Mouse (Mus musculus): ENCODE results near the gene Trp63. TPM values are rescaled to one million over a fixed set of nuclear protein-coding genes. Genes with fewer than 3 reads are reported as not detected.

The Trp63 gene
- polyA plus RNA-seq, 1 experiment from 2014 or later: 25.2 TPM

- H3K4me3 ChIP-seq: no peak overlapping the region
- no peak overlapping the region for H3K9ac ChIP-seq
- H3K36me3 ChIP-seq: no peaks in the 10 kb centered on the region
- no peaks in the 10 kb centered on the region for H3K27me3 ChIP-seq
- 77% methylated on average over 5 of the region's 5 CpGs for WGBS
- no peak overlapping the region for H3K4me2 ChIP-seq (replicated peaks)
- no peak overlapping the region for H3K27ac ChIP-seq
- no peaks in the 10 kb centered on the region for H3K9me3 ChIP-seq
- no peak for ATAC-seq (ENCODE audit: insufficient number of reproducible peaks, insufficient read depth, low FRiP score, low TSS enrichment)
- no peaks in the 10 kb centered on the region for H3K4me1 ChIP-seq
These were observed 39.6 kb downstream of the Trp63 start for GRCm38 (mm10) chr16:25723131-25723530.

DNA sequence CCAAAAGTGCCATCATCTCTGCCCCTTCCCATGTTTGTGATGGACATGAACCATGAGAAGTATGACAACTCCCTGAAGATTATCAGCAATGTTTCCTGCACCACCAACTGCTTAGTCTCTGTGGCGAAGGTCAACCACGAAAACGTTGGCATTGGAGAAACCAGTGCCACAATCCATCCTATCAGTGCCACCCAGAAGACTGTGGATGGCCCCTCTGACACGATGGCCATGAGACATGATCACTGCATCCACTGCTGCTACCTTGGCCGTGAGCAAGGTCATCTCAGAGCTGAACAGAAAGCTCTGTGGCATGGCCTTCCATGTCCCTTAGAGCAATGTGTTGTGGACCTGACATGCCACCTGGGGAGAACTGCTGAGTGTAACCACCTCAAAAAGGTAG lies 43.4 kb downstream of the Trp63 start:
- Histone ChIP-seq H3K36me3 (no peaks in the 10 kb centered on the region), H3K4me3 (no peak overlapping the region), H3K9me3 (no peaks in the 10 kb centered on the region), H3K4me1 (no peaks in the 10 kb centered on the region), H3K9ac (no peak overlapping the region), H3K27me3 (no peaks in the 10 kb centered on the region), H3K27ac (no peak overlapping the region), H3K4me2 (replicated peaks) (no peak overlapping the region)
- 91% methylated on average over 5 of the region's 5 CpGs for WGBS
- ATAC-seq (ENCODE audit: insufficient number of reproducible peaks, insufficient read depth, low FRiP score, low TSS enrichment): no peak

DNA sequence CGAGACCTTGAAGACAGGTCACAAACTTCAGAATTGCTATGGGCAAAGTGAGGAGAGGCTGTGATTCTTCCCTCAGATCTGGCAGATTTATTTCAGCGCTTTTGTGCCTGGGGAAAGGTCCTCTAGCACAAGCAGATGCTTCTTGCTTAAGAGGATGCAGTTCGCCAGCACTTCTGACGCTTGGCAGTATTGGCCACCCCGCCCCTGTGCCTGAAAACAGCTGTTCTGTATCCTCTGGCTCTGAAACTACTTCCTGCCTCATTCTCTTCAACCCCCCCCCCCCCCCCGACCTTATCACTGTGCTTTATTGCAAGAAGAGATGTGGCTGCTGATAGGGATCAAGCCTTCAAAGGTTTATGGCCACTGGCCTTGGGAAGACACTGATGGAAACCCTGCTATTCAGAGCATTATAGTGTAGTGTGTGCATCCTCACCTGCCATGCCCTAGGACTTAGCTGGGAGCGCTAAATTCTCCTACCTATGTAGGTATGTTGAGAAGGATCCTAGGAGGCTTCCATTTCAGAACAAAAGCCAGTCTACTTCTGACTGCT lies 44.5 kb downstream of the Trp63 start:
- H3K4me2 ChIP-seq (replicated peaks): no peak overlapping the region
- no peak overlapping the region for H3K9ac ChIP-seq
- 53% methylated on average over 7 of the region's 7 CpGs for WGBS
- H3K9me3 ChIP-seq: no peaks in the 10 kb centered on the region
- no peaks in the 10 kb centered on the region for H3K27me3 ChIP-seq
- ATAC-seq (ENCODE audit: insufficient number of reproducible peaks, insufficient read depth, low FRiP score, low TSS enrichment): no peak
- no peaks in the 10 kb centered on the region for H3K36me3 ChIP-seq
- H3K4me1 ChIP-seq: no peaks in the 10 kb centered on the region
- H3K27ac ChIP-seq: no peak overlapping the region
- no peak overlapping the region for H3K4me3 ChIP-seq

GRCm38 (mm10) chr16:25736912-25737311 lies 53.3 kb downstream of the Trp63 start:
- Histone ChIP-seq H3K4me3 (no peak overlapping the region), H3K27me3 (no peaks in the 10 kb centered on the region), H3K9me3 (no peaks in the 10 kb centered on the region), H3K36me3 (no peaks in the 10 kb centered on the region), H3K4me2 (replicated peaks) (no peak overlapping the region), H3K9ac (no peak overlapping the region), H3K27ac (no peak overlapping the region), H3K4me1 (no peaks in the 10 kb centered on the region)
- WGBS: 69% methylated on average over 3 of the region's 3 CpGs
- ATAC-seq (ENCODE audit: insufficient number of reproducible peaks, insufficient read depth, low FRiP score, low TSS enrichment): no peak

DNA sequence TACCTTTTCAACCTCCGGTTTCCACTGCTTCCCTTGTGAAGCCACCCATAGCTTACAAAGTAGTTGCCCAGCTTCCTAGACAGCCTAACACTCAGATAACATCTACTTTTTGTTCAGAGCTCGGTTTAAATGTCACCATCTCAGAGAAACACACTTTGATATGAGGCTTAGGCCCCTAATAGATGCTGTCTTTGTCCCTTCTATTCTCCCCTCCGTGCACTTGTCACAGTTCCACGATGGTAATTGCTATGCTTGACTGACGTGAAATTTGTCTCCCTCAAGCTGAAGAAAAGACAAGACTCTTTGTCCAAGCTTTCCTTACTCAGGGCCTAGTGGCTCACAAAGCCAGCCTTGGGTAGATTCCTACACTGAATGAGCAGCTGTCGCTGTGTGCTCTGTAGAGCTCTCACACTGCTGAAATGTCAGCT lies 54.1 kb downstream of the Trp63 start:
- no peaks in the 10 kb centered on the region for H3K36me3 ChIP-seq
- no peaks in the 10 kb centered on the region for H3K9me3 ChIP-seq
- no peaks in the 10 kb centered on the region for H3K4me1 ChIP-seq
- WGBS: 17% methylated on average over 6 of the region's 6 CpGs
- H3K9ac ChIP-seq: no peak overlapping the region
- no peaks in the 10 kb centered on the region for H3K27me3 ChIP-seq
- no peak for ATAC-seq (ENCODE audit: insufficient number of reproducible peaks, insufficient read depth, low FRiP score, low TSS enrichment)
- H3K4me2 ChIP-seq (replicated peaks): no peak overlapping the region
- H3K4me3 ChIP-seq: no peak overlapping the region
- no peak overlapping the region for H3K27ac ChIP-seq

DNA sequence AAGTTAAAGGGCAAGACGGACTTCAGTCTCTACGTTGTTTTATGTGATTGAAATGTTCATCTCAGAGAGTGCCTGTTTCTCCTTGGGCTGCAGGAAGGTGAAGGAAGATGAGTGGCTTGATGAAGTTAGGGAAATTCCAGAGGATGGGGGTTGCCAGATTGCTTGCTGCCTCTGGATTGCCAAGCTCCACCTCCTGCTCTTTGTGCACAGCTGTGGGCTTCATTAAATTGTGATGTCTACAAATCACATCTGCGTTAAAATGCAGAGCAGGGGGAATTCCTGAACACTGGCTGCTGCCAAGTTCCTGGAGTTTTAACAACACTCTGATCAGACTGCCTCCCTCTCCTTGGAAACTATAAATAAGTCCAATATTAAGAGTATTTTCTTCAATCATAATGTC lies 63.2 kb downstream of the Trp63 start:
- peaks cover 4% of the 10 kb centered on the region; the same call in 1 of the 2 replicates for H3K4me1 ChIP-seq
- H3K9ac ChIP-seq: no peak overlapping the region
- H3K27ac ChIP-seq: no peak overlapping the region
- 17% methylated on average over 3 of the region's 3 CpGs for WGBS
- H3K4me2 ChIP-seq (replicated peaks): no peak overlapping the region
- H3K4me3 ChIP-seq: no peak overlapping the region
- 0 out of 2 replicates have a peak, but pooled peaks have one; percentile 28 for ATAC-seq (ENCODE audit: insufficient number of reproducible peaks, insufficient read depth, low FRiP score, low TSS enrichment)
- H3K27me3 ChIP-seq: no peaks in the 10 kb centered on the region
- no peaks in the 10 kb centered on the region for H3K36me3 ChIP-seq
- H3K9me3 ChIP-seq: no peaks in the 10 kb centered on the region

GRCm38 (mm10) chr16:25751866-25752265 lies 68.3 kb downstream of the Trp63 start:
- ATAC-seq (ENCODE audit: insufficient number of reproducible peaks, insufficient read depth, low FRiP score, low TSS enrichment): no peak
- no peaks in the 10 kb centered on the region for H3K27me3 ChIP-seq
- no peak overlapping the region for H3K9ac ChIP-seq
- H3K4me2 ChIP-seq (replicated peaks): no peak overlapping the region
- H3K4me3 ChIP-seq: no peak overlapping the region
- H3K27ac ChIP-seq: no peak overlapping the region
- H3K4me1 ChIP-seq: peaks cover under 1% of the 10 kb centered on the region; the same call in 1 of the 2 replicates
- no peaks in the 10 kb centered on the region for H3K36me3 ChIP-seq
- 79% methylated on average over 11 of the region's 11 CpGs for WGBS
- H3K9me3 ChIP-seq: no peaks in the 10 kb centered on the region

- WGBS: 74% methylated on average over 2 of the region's 2 CpGs
- H3K36me3 ChIP-seq: no peaks in the 10 kb centered on the region
- no peak overlapping the region for H3K9ac ChIP-seq
- H3K4me1 ChIP-seq: no peaks in the 10 kb centered on the region
- H3K27ac ChIP-seq: no peak overlapping the region
- no peaks in the 10 kb centered on the region for H3K27me3 ChIP-seq
- H3K4me3 ChIP-seq: no peak overlapping the region
- no peak for ATAC-seq (ENCODE audit: insufficient number of reproducible peaks, insufficient read depth, low FRiP score, low TSS enrichment)
- H3K4me2 ChIP-seq (replicated peaks): no peak overlapping the region
- H3K9me3 ChIP-seq: no peaks in the 10 kb centered on the region
These were observed 74.5 kb downstream of the Trp63 start for GRCm38 (mm10) chr16:25758108-25758507.

- H3K4me3 ChIP-seq: no peak overlapping the region
- no peak for ATAC-seq (ENCODE audit: insufficient number of reproducible peaks, insufficient read depth, low FRiP score, low TSS enrichment)
- no peaks in the 10 kb centered on the region for H3K36me3 ChIP-seq
- H3K4me1 ChIP-seq: no peaks in the 10 kb centered on the region
- no peak overlapping the region for H3K9ac ChIP-seq
- H3K4me2 ChIP-seq (replicated peaks): no peak overlapping the region
- WGBS: 67% methylated on average over 5 of the region's 5 CpGs
- H3K27me3 ChIP-seq: no peaks in the 10 kb centered on the region
- H3K27ac ChIP-seq: no peak overlapping the region
- no peaks in the 10 kb centered on the region for H3K9me3 ChIP-seq
These were observed 82.0 kb downstream of the Trp63 start for GRCm38 (mm10) chr16:25765549-25765948.

DNA sequence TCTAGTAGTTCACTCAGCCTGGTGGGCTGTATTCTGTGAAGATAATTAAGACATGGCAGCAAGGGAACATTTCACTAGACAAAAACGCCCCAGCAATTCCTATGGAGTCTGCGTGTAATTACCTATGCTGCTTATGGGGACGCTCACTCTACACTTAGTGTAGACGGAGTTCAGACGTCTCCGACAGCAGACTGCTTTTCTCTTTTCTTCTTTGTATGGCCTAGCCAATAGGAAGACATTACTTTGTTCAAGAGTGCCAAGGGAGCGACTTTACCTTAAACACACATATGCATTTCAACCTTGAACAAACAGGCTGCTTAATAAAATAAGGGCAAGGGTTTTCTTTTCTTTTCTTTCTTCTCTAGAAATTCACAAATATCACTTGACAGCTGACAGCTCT lies 91.0 kb downstream of the Trp63 start:
- Histone ChIP-seq H3K4me2 (replicated peaks) (no peak overlapping the region), H3K9ac (no peak overlapping the region), H3K4me3 (no peak overlapping the region), H3K27ac (no peak overlapping the region), H3K4me1 (no peaks in the 10 kb centered on the region), H3K27me3 (no peaks in the 10 kb centered on the region), H3K9me3 (no peaks in the 10 kb centered on the region), H3K36me3 (no peaks in the 10 kb centered on the region)
- ATAC-seq (ENCODE audit: insufficient number of reproducible peaks, insufficient read depth, low FRiP score, low TSS enrichment): no peak
- 50% methylated on average over 7 of the region's 7 CpGs for WGBS

DNA sequence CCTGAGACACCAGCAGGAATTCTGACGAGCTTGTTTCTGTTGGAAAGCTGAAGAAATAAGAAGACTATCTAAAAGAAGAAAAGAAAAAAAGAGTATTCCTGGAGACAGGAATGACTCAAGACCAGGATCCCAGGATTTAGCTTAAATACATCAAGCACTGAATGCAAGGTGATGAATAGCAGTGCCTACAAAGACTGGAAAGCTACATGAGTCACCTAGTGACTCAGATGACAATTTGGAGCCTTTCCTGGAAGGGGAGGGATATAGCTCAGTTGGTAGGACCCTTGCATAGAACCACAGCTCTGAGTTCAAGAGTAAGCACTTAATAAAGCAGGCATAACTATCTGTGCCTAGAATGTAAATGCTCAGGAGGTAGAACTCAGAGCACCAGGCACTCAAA lies 93.9 kb downstream of the Trp63 start:
- H3K27ac ChIP-seq: no peak overlapping the region
- ATAC-seq (ENCODE audit: insufficient number of reproducible peaks, insufficient read depth, low FRiP score, low TSS enrichment): no peak
- no peaks in the 10 kb centered on the region for H3K9me3 ChIP-seq
- no peak overlapping the region for H3K4me3 ChIP-seq
- no peak overlapping the region for H3K4me2 ChIP-seq (replicated peaks)
- no peaks in the 10 kb centered on the region for H3K36me3 ChIP-seq
- H3K9ac ChIP-seq: no peak overlapping the region
- H3K27me3 ChIP-seq: no peaks in the 10 kb centered on the region
- no peaks in the 10 kb centered on the region for H3K4me1 ChIP-seq
- 77% methylated on average over 1 of the region's 1 CpGs for WGBS

DNA sequence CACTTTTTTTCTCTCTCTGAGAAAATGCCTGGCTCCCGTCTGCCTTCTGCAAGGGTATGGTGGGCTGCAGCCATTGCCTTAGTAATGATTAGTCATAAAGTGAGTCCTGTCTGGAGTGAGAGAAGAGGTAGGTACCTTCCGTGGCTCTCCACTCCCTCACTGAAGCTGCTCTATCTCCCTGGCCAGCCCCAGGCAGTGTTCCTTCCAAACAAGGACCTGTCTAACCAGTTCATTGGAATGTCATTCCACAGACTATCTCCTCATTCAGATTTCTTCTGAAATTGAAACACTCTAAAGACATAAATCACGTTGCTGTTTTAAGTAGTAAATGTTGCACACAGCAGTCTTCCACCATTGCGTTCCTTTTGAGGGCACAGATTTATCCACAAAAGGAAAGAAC lies 96.4 kb downstream of the Trp63 start:
- H3K9me3 ChIP-seq: no peaks in the 10 kb centered on the region
- no peak for ATAC-seq (ENCODE audit: insufficient number of reproducible peaks, insufficient read depth, low FRiP score, low TSS enrichment)
- H3K27ac ChIP-seq: no peak overlapping the region
- no peaks in the 10 kb centered on the region for H3K27me3 ChIP-seq
- no peaks in the 10 kb centered on the region for H3K4me1 ChIP-seq
- H3K9ac ChIP-seq: no peak overlapping the region
- H3K4me2 ChIP-seq (replicated peaks): no peak overlapping the region
- 48% methylated on average over 4 of the region's 4 CpGs for WGBS
- H3K36me3 ChIP-seq: no peaks in the 10 kb centered on the region
- no peak overlapping the region for H3K4me3 ChIP-seq

DNA sequence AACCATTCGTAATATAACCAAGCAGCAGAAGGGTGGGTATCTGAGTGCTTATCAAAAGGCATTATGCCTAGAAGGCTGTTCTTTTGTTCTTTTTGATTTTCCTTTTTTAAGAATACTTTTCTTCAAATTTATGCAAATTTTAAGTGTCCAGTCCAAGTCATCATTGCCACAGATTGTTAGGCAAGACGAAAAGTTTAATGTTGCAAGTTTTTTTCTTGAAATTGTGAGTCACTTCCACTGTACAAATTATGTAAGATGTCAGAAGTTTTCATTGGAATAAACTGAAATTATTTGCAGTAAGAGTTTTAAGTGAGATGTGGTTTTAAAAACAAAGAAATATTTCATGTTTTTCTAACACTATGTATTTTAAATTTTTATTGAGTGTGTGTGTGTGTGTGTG lies 100.7 kb downstream of the Trp63 start:
- no peaks in the 10 kb centered on the region for H3K9me3 ChIP-seq
- no peaks in the 10 kb centered on the region for H3K4me1 ChIP-seq
- 83% methylated on average over 2 of the region's 2 CpGs for WGBS
- no peaks in the 10 kb centered on the region for H3K36me3 ChIP-seq
- no peak overlapping the region for H3K9ac ChIP-seq
- ATAC-seq (ENCODE audit: insufficient number of reproducible peaks, insufficient read depth, low FRiP score, low TSS enrichment): no peak
- no peaks in the 10 kb centered on the region for H3K27me3 ChIP-seq
- no peak overlapping the region for H3K4me2 ChIP-seq (replicated peaks)
- no peak overlapping the region for H3K4me3 ChIP-seq
- H3K27ac ChIP-seq: no peak overlapping the region
